Mouse (Mus musculus) liver, embryonic 15.5 days (tissue): Measurements from ENCODE around the gene Madd. TPM values are rescaled to one million over a fixed set of nuclear protein-coding genes. Genes with fewer than 3 reads are reported as not detected.

ENCODE experiments used
- ATAC-seq: fragments of 200-750 bp; cut with Nextera tagmentation; 2 replicates; pipeline ENCODE4 v1.8.0; 2017; ENCODE audit warnings: moderate number of reproducible peaks, mild to moderate bottlenecking, moderate library complexity; ENCODE audit not compliant: insufficient read depth
- H3K27ac ChIP-seq: fragments of 300-500 bp; sonication (generic); replicated peaks from 2 replicates; pipeline ENCODE4 v1.5.1; 2015; ENCODE audit warnings: mild to moderate bottlenecking, inconsistent platforms
- H3K27me3 ChIP-seq: fragments of 300-500 bp; sonication (generic); 2 replicates; pipeline ENCODE4 v1.6.1; 2015; ENCODE audit warnings: mild to moderate bottlenecking, inconsistent platforms
- H3K36me3 ChIP-seq: fragments of 300-500 bp; sonication (generic); replicated peaks from 2 replicates; pipeline ENCODE4 v1.6.1; 2015; ENCODE audit warnings: moderate library complexity, mild to moderate bottlenecking, inconsistent platforms
- H3K4me1 ChIP-seq: fragments of 300-500 bp; sonication (generic); replicated peaks from 2 replicates; pipeline ENCODE4 v1.6.1; 2015; ENCODE audit warnings: inconsistent platforms
- H3K4me2 ChIP-seq: fragments of 300-500 bp; sonication (generic); 2 replicates; pipeline ENCODE4 v1.6.1; 2015; ENCODE audit warnings: moderate library complexity, mild to moderate bottlenecking, inconsistent platforms
- H3K4me3 ChIP-seq: fragments of 300-500 bp; sonication (generic); replicated peaks from 2 replicates; pipeline ENCODE4 v1.5.1; 2015; ENCODE audit warnings: mild to moderate bottlenecking, inconsistent platforms
- H3K9ac ChIP-seq: fragments of 300-500 bp; sonication (generic); 2 replicates; pipeline ENCODE4 v1.6.1; 2015; ENCODE audit warnings: moderate library complexity, mild to moderate bottlenecking, inconsistent platforms
- H3K9me3 ChIP-seq: fragments of 300-500 bp; sonication (generic); replicated peaks from 2 replicates; pipeline ENCODE4 v1.6.1; 2016; ENCODE audit warnings: inconsistent platforms
- WGBS: fragments of 180-500 bp; shearing (Covaris S2); methylation state at CpG from one replicate; pipeline ENCODE4 v1.1.7; 2015; ENCODE audit warnings: mixed read lengths; ENCODE audit not compliant: insufficient replicate concordance; 5-methylcytosine and 5-hydroxymethylcytosine counted together
- polyA plus RNA-seq: library from polyadenylated mRNA; unstranded; fragments of >200 nt; fragmentation: Nextera tagmentation; extraction: Ambion mirVana; gene quantifications from 2 replicates; pipeline ENCODE4 v1.2.1, GENCODE M21; 2015

The Madd gene
- polyA plus RNA-seq, 1 experiment from 2014 or later: 6.3 TPM

DNA sequence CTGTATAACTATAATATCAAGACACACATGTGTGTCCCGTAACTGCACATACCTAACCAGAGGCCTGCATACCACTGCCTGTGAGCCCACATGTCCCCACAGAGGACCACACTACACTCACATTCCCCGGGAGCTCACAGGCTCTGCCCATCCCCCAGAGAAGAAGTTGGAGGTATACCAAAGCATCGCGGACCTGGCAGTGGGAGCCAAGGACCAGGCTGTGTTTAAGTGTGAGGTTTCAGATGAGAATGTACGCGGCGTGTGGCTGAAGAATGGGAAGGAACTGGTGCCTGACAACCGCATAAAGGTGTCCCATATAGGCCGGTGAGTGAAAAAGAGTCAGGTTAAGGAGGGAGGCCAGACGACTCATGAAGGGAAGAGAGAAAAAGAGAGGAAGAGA is 58.5 kb downstream of the Madd start:
- no peak overlapping the region for H3K27ac ChIP-seq
- no peak for ATAC-seq
- H3K4me2 ChIP-seq: no peak overlapping the region
- H3K27me3 ChIP-seq: peaks cover 6% of the 10 kb centered on the region; the same call in 1 of the 2 replicates
- H3K9me3 ChIP-seq: no peaks in the 10 kb centered on the region
- WGBS: 68% methylated on average over 10 of the region's 10 CpGs
- H3K4me3 ChIP-seq: no peak overlapping the region
- H3K36me3 ChIP-seq: no peaks in the 10 kb centered on the region
- H3K4me1 ChIP-seq: no peaks in the 10 kb centered on the region
- H3K9ac ChIP-seq: no peak overlapping the region

DNA sequence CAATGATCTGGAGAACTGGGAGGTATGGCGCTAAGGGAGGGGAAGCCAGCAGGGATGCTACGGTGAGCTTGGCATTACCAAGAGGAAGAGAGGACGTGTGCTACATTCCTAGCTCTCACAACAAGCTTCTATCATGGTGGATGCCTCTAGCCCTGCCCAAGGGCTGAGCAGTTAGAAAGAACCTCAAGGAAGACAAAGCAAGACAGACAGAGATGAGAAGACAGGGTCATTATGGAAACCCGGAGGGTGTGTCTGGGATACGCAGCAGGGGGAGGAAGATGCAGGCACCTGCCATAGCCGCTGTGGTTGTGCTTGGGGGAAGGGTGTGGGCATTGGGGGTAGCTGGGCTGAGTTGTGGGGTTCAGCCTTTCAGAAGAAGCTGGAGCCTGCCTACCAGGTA is 60.1 kb downstream of the Madd start:
- no peak overlapping the region for H3K4me3 ChIP-seq
- no peaks in the 10 kb centered on the region for H3K36me3 ChIP-seq
- H3K27ac ChIP-seq: no peak overlapping the region
- 61% methylated on average over 6 of the region's 6 CpGs for WGBS
- H3K4me2 ChIP-seq: no peak overlapping the region
- no peak overlapping the region for H3K9ac ChIP-seq
- H3K9me3 ChIP-seq: no peaks in the 10 kb centered on the region
- no peak for ATAC-seq
- H3K4me1 ChIP-seq: no peaks in the 10 kb centered on the region
- H3K27me3 ChIP-seq: peaks cover 6% of the 10 kb centered on the region; the same call in 1 of the 2 replicates

DNA sequence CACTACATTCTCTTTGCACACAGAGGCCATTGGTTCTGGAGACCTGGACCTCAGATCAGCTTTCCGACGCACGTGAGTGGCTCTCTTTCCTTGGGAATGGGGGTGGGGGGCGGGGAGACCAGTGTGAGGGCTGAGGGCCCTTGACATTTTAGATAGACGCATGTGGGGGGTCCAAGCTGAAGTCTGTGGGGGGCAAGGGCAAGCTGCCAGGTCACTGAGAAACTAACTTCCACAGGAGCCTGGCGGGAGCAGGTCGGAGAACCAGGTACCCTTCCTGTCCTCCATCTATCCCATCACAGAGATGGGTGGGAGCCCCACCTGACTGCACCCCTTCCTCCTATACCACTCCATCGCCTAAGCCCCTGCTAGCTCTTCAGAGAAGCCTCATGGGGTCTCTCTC is 62.1 kb downstream of the Madd start:
- Histone ChIP-seq H3K27me3 (peaks cover 6% of the 10 kb centered on the region; the same call in 1 of the 2 replicates), H3K4me1 (no peaks in the 10 kb centered on the region), H3K9me3 (no peaks in the 10 kb centered on the region), H3K36me3 (no peaks in the 10 kb centered on the region), H3K4me3 (no peak overlapping the region), H3K9ac (no peak overlapping the region), H3K4me2 (no peak overlapping the region), H3K27ac (no peak overlapping the region)
- WGBS: 49% methylated on average over 8 of the region's 8 CpGs
- no peak for ATAC-seq

GRCm38 (mm10) chr2:91121011-91121410 is 62.6 kb downstream of the Madd start:
- Histone ChIP-seq H3K27me3 (peaks cover 6% of the 10 kb centered on the region; the same call in 1 of the 2 replicates), H3K27ac (no peak overlapping the region), H3K4me1 (no peaks in the 10 kb centered on the region), H3K36me3 (no peaks in the 10 kb centered on the region), H3K9ac (no peak overlapping the region), H3K9me3 (no peaks in the 10 kb centered on the region), H3K4me2 (no peak overlapping the region), H3K4me3 (no peak overlapping the region)
- ATAC-seq: no peak
- 58% methylated on average over 6 of the region's 6 CpGs for WGBS

GRCm38 (mm10) chr2:91120261-91120671 is 63.4 kb downstream of the Madd start:
- 0 out of 2 replicates have a peak, but pooled peaks cover 2% of the 10 kb centered on the region for H3K4me1 ChIP-seq
- WGBS: 44% methylated on average over 6 of the region's 6 CpGs
- 0 out of 2 replicates have a peak, but pooled peaks cover 3% of the 10 kb centered on the region for H3K36me3 ChIP-seq
- peaks cover 6% of the 10 kb centered on the region; the same call in 1 of the 2 replicates for H3K27me3 ChIP-seq
- no peak overlapping the region for H3K9ac ChIP-seq
- H3K4me2 ChIP-seq: no peak overlapping the region
- H3K4me3 ChIP-seq: no peak overlapping the region
- H3K9me3 ChIP-seq: no peaks in the 10 kb centered on the region
- ATAC-seq: no peak
- H3K27ac ChIP-seq: no peak overlapping the region

DNA sequence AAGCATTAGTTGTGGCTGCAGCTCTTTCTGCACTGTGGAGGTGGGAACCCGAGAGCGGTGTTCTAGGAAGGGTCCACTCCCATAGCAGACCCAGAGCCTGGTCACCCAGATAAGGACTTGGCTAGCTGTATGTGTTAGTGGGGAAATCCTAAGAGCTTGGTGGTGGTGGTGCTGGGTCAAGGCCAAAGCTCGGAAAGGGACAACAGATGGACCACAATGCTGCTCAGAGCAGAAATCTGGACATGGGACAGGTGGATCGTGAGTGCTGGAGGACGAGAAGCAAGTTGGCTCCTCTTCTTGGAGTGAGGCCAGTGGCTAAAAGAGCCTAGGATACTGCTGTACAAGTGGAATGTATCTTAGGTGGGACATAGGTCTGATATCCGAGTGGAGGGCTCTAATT is 64.1 kb downstream of the Madd start:
- Histone ChIP-seq H3K27me3 (peaks cover 6% of the 10 kb centered on the region; the same call in 1 of the 2 replicates), H3K36me3 (0 out of 2 replicates have a peak, but pooled peaks cover 4% of the 10 kb centered on the region), H3K9ac (no peak overlapping the region), H3K4me2 (no peak overlapping the region), H3K4me3 (no peak overlapping the region), H3K27ac (no peak overlapping the region), H3K9me3 (no peaks in the 10 kb centered on the region), H3K4me1 (peaks cover 8% of the 10 kb centered on the region)
- ATAC-seq: no peak
- WGBS: 58% methylated on average over 6 of the region's 6 CpGs

DNA sequence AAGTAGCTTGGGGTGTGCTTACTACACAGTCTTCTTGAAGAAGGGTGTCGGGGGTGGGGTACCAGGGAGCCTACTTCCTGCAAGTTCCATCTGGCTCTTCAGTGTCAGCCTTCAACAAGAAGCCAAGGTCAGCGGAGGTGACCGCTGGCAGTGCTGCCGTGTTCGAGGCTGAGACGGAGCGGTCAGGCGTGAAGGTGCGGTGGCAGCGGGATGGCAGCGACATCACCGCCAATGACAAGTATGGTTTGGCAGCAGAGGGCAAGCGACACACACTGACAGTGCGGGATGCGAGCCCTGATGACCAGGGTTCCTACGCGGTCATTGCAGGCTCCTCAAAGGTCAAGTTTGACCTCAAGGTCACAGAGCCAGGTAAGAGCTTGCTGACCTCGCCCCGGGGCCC is 64.6 kb downstream of the Madd start:
- WGBS: 86% methylated on average over 19 of the region's 19 CpGs
- Histone ChIP-seq H3K9me3 (no peaks in the 10 kb centered on the region), H3K4me2 (no peak overlapping the region), H3K9ac (no peak overlapping the region), H3K27me3 (peaks cover 6% of the 10 kb centered on the region; the same call in 1 of the 2 replicates), H3K4me1 (peaks cover 13% of the 10 kb centered on the region), H3K27ac (no peak overlapping the region), H3K36me3 (0 out of 2 replicates have a peak, but pooled peaks cover 4% of the 10 kb centered on the region), H3K4me3 (no peak overlapping the region)
- no peak for ATAC-seq

DNA sequence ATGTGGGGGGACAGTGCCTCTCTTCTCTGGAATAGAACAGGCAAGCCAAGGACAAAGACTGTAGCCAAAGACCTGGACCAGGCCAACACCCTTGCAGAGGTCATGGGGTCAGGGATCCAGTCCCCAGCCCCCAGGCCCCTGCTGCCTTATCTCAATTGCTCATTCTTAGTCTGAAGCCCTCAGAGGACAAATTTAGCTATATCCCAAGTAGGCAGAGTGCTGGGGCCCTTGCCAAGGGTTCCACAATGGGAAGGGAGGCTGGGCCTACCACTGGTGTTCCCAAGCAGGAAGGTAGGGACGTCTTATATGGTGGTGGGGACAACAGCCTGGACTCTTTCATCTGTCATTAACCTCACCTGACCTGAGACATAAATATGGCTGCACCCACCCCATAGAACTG is 65.0 kb downstream of the Madd start:
- ATAC-seq: no peak
- no peak overlapping the region for H3K4me3 ChIP-seq
- H3K36me3 ChIP-seq: 0 out of 2 replicates have a peak, but pooled peaks cover 4% of the 10 kb centered on the region
- no peak overlapping the region for H3K9ac ChIP-seq
- no peak overlapping the region for H3K27ac ChIP-seq
- H3K4me1 ChIP-seq: peaks cover 17% of the 10 kb centered on the region
- peaks cover 6% of the 10 kb centered on the region; the same call in 1 of the 2 replicates for H3K27me3 ChIP-seq
- no peak overlapping the region for H3K4me2 ChIP-seq
- WGBS: 54% methylated on average over 1 of the region's 1 CpGs
- no peaks in the 10 kb centered on the region for H3K9me3 ChIP-seq

- 64% methylated on average over 11 of the region's 11 CpGs for WGBS
- H3K4me1 ChIP-seq: peaks cover 26% of the 10 kb centered on the region
- no peak within 1 kb of the TSS for H3K27ac ChIP-seq
- no peak for ATAC-seq
- 0 out of 2 replicates have a peak, but pooled peaks cover 4% of the 10 kb centered on the region for H3K36me3 ChIP-seq
- no peak within 1 kb of the TSS for H3K4me3 ChIP-seq
- no peak within 1 kb of the TSS for H3K4me2 ChIP-seq
- peaks cover 6% of the 10 kb centered on the region; the same call in 1 of the 2 replicates for H3K27me3 ChIP-seq
- no peaks in the 10 kb centered on the region for H3K9me3 ChIP-seq
- H3K9ac ChIP-seq: no peak within 1 kb of the TSS
Measured at GRCm38 (mm10) chr2:91117585-91118275, 65.9 kb downstream of the Madd start, which contains the start of gene Mybpc3. TSS of gene Mybpc3 (plus strand) at chr2:91118144.

GRCm38 (mm10) chr2:91116842-91117241 is 66.8 kb downstream of the Madd start:
- Histone ChIP-seq H3K4me2 (no peak overlapping the region), H3K36me3 (0 out of 2 replicates have a peak, but pooled peaks cover 4% of the 10 kb centered on the region), H3K27ac (no peak overlapping the region), H3K9ac (no peak overlapping the region), H3K4me1 (peaks cover 34% of the 10 kb centered on the region), H3K27me3 (peaks cover 4% of the 10 kb centered on the region; the same call in 1 of the 2 replicates), H3K4me3 (no peak overlapping the region), H3K9me3 (no peaks in the 10 kb centered on the region)
- no peak for ATAC-seq
- WGBS: 68% methylated on average over 5 of the region's 5 CpGs

GRCm38 (mm10) chr2:91115578-91115970 is 68.1 kb downstream of the Madd start:
- peak overlapping the region; percentile 35; the same call in 1 of the 2 replicates for H3K9ac ChIP-seq
- no peaks in the 10 kb centered on the region for H3K9me3 ChIP-seq
- H3K4me3 ChIP-seq: peak overlapping the region; percentile 41
- no peaks in the 10 kb centered on the region; the same call in 1 of the 2 replicates for H3K27me3 ChIP-seq
- H3K27ac ChIP-seq: no peak overlapping the region
- peak overlapping the region; percentile 65 for H3K4me2 ChIP-seq
- H3K36me3 ChIP-seq: 0 out of 2 replicates have a peak, but pooled peaks cover 4% of the 10 kb centered on the region
- 72% methylated on average over 12 of the region's 12 CpGs for WGBS
- peaks cover 34% of the 10 kb centered on the region for H3K4me1 ChIP-seq
- no peak for ATAC-seq
